Mouse (Mus musculus): ENCODE measurements around the gene Rad9a.

DNA sequence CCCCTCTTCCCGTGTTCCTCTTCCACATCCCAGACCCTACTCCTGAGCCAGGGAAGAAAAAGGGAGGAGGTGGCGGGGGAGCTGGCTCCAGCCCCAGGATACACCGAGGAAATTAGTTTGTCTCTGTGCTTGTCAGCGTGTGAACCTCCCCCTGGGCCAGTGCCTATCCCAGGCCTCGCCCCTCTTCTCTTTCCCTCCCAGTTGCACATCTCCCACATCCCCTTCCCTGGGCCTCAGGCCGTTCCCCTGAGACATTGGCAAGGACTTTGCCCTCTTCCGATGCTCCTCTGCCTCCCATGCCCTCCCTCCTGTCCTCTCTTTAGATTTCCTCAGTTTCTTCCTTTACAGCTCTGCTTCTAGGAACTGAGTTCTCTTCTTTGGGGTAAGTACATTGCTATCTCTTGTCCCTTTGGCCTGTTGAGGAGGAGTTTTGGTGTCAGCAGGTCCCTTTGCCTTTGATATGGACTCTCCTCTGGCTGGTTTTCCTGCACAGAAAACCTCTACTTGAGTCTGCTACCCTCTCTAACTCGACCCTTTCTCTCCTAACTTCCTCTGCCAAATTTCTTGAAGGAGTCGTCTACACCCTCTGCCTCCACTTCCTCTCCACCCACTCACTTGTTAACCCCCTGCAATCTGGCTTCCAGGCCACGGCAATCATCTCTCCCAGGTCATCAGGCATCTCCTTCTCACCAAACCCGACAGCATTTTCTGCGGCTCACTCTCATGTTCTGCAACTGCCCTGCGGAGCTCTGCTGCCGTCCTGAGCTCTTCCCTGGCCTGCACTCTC lies 19.7 kb upstream of the Rad9a start:
- no peak for TF ChIP-seq CTCF (IDR thresholded peaks at IDR 0.05)
- TF ChIP-seq EP300 (IDR thresholded peaks at IDR 0.05), result no peak

Data from lung, postnatal 0 days (tissue).